Mouse (Mus musculus) T-helper 1 cell (primary cell): ENCODE data around the gene Bmp6.

Experiments
- in situ Hi-C: fragments of 300-600 bp; cut with MboI, MseI; formaldehyde crosslinking; loops from one replicate; pipeline ENCODE4 v1.15.1; 2025; ENCODE audit warnings: high pct_unique_total_duplicates

Bmp6 gene

GRCm38 (mm10) chr13:38353420-38354255 is 8.7 kb downstream of the Bmp6 start:
- in situ Hi-C loops: loop anchor here (10.0 kb wide), 1 partner anchor 1001 kb away; no protein-coding TSS in a partner anchor

GRCm38 (mm10) chr13:38354284-38354683 is 9.4 kb downstream of the Bmp6 start:
- in situ Hi-C loops: loop anchor here (10.0 kb wide), 1 partner anchor 1001 kb away; no protein-coding TSS in a partner anchor

- in situ Hi-C loops: loop anchor here (10.0 kb wide), 1 partner anchor 996 kb away; no protein-coding TSS in a partner anchor
Measured at GRCm38 (mm10) chr13:38359045-38359444, 14.1 kb downstream of the Bmp6 start.

GRCm38 (mm10) chr13:38362751-38363150 is 17.8 kb downstream of the Bmp6 start:
- in situ Hi-C loops: no loop called here

GRCm38 (mm10) chr13:38363869-38364268 is 19.0 kb downstream of the Bmp6 start:
- in situ Hi-C loops: no loop called here

GRCm38 (mm10) chr13:38369624-38370023 is 24.7 kb downstream of the Bmp6 start:
- in situ Hi-C loops: no loop called here

- in situ Hi-C loops: no loop called here
Measured at GRCm38 (mm10) chr13:38376071-38376470, 31.2 kb downstream of the Bmp6 start.

- in situ Hi-C loops: no loop called here
Measured at GRCm38 (mm10) chr13:38377355-38377754, 32.4 kb downstream of the Bmp6 start.

GRCm38 (mm10) chr13:38379806-38380205 is 34.9 kb downstream of the Bmp6 start:
- in situ Hi-C loops: no loop called here

- in situ Hi-C loops: no loop called here
Measured at GRCm38 (mm10) chr13:38386035-38386559, 41.2 kb downstream of the Bmp6 start.

- in situ Hi-C loops: no loop called here
Measured at GRCm38 (mm10) chr13:38387453-38388040, 42.6 kb downstream of the Bmp6 start.

- in situ Hi-C loops: no loop called here
Measured at GRCm38 (mm10) chr13:38393444-38393843, 48.5 kb downstream of the Bmp6 start.

GRCm38 (mm10) chr13:38395026-38395425 is 50.1 kb downstream of the Bmp6 start:
- in situ Hi-C loops: no loop called here

GRCm38 (mm10) chr13:38397007-38397545 is 52.2 kb downstream of the Bmp6 start:
- in situ Hi-C loops: no loop called here

- in situ Hi-C loops: no loop called here
Measured at GRCm38 (mm10) chr13:38398658-38399057, 53.8 kb downstream of the Bmp6 start.

GRCm38 (mm10) chr13:38400662-38401061 is 55.8 kb downstream of the Bmp6 start:
- in situ Hi-C loops: no loop called here

GRCm38 (mm10) chr13:38407611-38408315 is 62.9 kb downstream of the Bmp6 start:
- in situ Hi-C loops: no loop called here

- in situ Hi-C loops: no loop called here
Measured at GRCm38 (mm10) chr13:38408636-38409035, 63.7 kb downstream of the Bmp6 start.

- in situ Hi-C loops: no loop called here
Measured at GRCm38 (mm10) chr13:38410322-38410865, 65.5 kb downstream of the Bmp6 start.

- in situ Hi-C loops: no loop called here
Measured at GRCm38 (mm10) chr13:38419781-38420180, 74.9 kb downstream of the Bmp6 start.

- in situ Hi-C loops: no loop called here
Measured at GRCm38 (mm10) chr13:38422491-38422890, 77.6 kb downstream of the Bmp6 start.
